Mouse (Mus musculus) layer of hippocampus, postnatal 25 days (tissue): ENCODE measurements at regions not wholly inside any gene's neighbourhood (a gene's known extent, or its start where the extent isn't known, plus 50 kb on each side); places are given as distances from the start of the nearest gene placed in this dataset.
"Not testable (repeated sequence)": the region's sequence is repeated elsewhere in the genome, so short reads cannot be mapped to it uniquely, and the experiment has no call there.

Experiments
- DNase-seq, 2 experiments: peaks; one replicate each; pipeline ENCODE4 v3.0.0; 2022; ENCODE audit warnings: mixed read lengths in 2 of 2, low spot score in 1 of 2; ENCODE audit errors: extremely low spot score in 1 of 2

- no peak for DNase-seq
Observed at GRCm38 (mm10) chr4:131405376-131406017, 432.6 kb downstream of the Ptpru start.

DNA sequence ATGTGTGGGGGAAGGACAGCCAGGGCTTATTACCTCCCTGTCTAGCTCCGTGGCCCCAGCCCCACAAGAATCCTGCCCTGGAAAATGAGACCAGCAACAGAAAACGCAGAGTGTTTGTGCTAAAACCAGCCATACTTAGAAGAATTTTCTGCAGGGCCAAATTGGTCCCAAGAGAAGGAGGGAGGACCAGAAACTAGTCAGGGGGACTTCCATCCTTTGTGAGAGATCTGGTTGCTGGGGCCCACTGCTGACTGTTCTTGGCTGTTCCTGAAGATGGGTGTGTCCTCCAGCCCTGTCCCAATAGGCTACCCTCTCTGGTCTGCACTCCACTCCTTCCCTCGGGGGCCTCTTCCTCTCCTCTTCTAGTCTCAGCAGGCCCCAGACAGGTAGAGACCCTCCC lies 430.6 kb downstream of the Ptpru start:
- no peak for DNase-seq

DNA sequence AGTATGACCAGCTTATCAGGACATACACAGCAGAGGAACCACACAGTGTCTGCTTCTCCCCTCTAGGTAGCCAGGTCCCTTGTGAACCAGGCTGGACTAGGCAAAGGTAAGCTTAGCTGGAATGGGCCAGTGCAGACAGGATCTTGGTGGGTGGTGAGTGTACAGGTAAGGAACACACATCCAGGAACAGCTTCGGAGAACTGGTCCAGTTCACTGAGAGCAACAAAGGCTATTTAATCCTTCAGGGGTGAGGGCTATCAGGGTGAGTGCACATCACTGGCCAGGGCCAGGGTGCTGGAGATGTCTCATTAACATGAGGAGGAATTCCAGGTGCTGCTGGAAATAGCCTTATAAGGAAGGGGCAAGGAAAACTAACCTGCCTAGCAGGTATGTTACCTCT lies 429.4 kb downstream of the Ptpru start:
- no peak for DNase-seq

DNA sequence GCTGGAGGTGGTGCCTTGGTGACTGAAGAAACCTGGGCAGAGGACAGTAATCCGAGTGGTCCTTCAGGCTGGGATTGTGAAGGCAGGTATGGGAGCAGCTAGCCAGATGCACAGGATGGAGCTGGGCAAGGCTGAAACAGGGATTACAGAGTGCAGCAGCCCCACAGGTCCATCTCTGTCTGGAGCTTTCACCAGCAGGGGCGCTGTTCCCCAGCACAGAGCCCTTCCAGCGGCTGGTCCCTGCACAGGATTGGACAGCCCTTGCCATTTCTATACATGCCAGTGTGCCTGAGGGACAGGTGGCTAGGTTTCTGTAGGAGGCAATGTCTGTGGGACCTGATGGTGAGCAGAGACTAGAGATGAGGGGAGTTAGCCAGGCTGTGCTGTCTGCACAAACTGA lies 428.3 kb downstream of the Ptpru start:
- DNase-seq, result peak in 1 of 2 experiments; percentile 69

DNA sequence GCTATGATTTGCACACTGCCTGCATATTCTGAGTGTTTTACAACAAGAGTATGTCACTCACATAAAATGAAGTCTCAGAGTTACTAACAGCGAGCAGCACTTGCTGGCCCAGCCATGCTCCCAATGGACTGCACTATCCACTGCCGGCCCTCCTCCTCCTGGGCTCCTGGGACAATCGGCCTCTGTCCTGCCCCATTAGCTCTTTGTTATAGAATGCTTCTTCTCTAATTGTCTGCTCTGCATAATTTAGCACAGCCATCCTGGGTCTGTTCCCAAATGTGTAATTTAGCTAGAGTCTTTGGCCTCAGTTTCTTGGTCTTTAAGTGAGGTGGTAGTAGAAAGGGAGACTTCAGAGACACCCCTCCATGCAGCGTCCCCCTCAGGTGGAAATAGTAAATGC lies 426.2 kb downstream of the Ptpru start:
- no peak for DNase-seq

DNA sequence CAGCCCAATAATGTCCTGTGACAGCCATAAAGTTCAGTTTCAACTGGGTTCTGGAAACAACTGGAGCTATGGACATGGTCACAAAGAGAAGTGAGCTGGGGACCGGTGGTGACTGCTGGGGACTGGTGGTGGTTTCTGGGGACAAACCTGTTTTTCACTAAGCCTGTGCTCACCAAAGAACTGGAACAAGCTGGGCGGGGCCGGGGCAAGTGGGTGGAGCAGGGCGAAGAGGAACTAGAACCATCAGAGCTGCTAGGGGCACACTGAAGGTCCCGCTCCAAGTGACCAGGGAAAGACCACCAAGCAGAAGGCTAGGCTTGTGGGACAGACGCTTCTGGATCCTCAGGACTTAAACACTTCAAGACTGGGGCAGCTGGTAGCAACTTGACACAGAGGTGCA lies 424.7 kb downstream of the Ptpru start:
- DNase-seq, result no peak

GRCm38 (mm10) chr4:131415453-131415852 lies 422.6 kb downstream of the Ptpru start:
- no peak for DNase-seq

GRCm38 (mm10) chr4:131416209-131416608 lies 421.9 kb downstream of the Ptpru start:
- no peak for DNase-seq

- DNase-seq, result no peak
Observed at GRCm38 (mm10) chr4:131417159-131417748, 420.8 kb downstream of the Ptpru start.

- DNase-seq, result no peak
Observed at GRCm38 (mm10) chr4:131425311-131425710, 412.8 kb downstream of the Ptpru start.

DNA sequence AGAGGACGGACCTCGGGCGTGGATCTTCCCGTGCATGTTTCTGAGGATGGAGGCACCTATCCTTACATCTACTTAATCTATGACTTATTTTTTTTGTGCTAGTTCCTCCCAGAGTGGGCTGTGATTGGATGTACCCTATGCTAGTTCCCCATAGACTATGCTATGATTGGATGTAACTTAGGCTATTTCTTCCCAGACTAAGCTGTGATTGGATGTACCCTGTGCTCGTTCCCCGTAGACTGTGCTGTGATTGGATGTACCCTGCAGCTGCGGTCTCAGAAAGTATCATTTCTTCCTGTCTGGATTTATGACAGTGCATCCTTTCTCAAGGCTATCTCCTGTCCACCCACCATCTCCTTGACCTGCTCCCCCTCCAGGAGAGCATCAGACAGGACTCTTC lies 410.2 kb downstream of the Ptpru start:
- no peak for DNase-seq

DNA sequence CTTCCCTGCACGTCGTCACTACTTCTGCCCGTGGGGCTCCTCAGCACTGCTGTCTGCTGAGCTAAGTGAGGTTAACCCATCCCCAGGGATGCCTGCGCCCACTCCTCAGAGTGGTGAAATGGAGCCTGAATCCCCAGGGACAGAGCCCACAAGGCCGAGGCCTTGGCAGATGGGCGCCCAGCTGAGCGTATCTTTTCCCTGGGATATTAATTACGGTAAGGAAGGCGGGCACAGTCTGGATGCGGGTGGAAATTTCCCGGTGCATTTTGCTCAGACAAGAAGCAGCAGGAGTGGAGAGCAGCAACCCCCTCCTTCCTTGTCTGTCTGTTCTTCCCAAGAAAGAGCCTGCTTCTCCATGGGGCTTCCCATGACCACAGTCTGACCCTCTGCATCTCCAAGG lies 408.7 kb downstream of the Ptpru start:
- DNase-seq, result peak in 1 of 2 experiments; percentile 42

DNA sequence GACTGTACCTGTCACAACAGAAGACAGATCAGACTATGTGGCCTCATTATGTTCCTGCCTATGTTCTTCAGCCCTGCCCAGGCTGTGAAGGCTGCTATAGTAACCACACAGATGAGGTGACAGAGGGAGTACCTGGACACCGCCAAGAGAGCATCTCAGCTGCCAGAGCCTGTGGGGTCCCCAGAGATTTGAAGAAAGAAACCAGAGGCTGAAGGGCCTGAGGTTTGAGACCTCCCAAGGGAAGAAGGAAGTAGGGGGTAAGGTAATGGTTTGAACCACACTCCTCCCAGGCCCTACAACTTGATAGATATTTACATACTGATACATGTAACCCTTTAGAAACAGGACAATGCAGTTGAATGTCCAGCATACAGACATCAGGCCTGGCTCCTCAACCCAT lies 407.7 kb downstream of the Ptpru start:
- DNase-seq, result no peak

DNA sequence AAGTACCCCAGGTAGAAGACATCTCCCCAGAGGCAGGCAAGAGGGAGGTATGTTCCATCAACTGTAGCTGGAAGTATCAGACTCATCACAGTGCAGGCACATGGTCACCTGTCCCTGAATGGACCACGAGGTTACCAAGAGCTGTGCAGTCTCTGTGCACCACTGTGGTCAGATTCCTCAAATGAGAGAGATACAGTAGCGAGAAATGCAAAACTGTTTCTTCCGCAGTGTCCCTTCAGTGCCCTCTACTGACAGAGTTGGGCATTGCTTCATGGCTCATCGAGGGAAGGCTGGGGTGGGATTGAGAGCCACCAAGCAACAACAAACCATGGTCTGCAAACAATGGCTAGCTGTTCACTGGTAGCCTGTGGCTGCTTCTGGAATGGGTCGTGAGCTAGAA lies 406.9 kb downstream of the Ptpru start:
- DNase-seq, result peak; percentile 80 to 90

DNA sequence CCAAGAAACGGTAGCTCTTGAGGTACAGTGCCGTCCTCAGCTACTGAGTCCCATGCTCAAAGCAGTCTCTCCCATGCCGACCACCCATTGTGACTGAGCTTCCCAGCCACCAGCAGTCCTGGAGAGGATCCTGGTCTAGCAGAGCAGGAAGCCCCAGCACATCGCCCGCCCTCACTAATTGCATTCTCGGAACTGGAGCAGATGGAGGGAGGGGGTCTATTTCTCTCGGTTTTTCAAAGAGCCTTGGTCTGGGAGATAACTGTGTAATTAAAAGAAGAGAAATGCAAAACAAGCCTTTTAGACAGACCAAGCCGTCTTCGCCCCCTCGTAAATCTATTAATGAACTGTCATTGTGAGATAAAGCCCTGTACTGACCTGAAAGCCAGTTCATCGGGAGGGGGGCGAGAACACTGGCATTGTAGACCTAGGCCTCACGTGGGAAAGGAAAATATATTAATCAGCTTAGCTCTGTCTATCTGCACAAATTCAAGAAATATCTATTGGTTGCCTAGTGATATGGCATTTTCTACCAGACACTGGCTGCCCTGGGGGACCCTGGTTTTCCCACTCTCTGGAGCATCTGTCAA lies 405.4 kb downstream of the Ptpru start:
- DNase-seq, result no peak

DNA sequence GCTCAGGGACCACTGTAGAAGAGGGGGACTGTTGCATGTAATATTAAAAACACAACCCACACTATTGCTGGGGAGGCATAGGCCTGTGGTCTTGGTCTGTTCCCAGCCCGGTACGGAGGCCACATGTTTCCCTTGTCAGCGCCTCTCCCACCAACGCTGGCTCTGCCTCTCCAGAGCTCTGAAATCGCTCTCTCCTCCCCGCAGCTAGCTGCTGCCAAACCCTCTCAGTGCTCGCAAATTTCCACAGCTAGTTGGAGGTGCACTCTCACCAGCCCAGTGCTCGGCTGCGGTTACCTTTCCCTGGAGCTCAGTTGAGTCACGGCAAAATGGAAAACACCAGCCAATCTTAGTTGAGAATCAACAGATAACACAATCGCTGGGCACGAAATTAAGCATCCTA lies 402.9 kb downstream of the Ptpru start:
- DNase-seq, result no peak

- no peak for DNase-seq
Observed at GRCm38 (mm10) chr4:131438403-131438802, 399.7 kb downstream of the Ptpru start.

GRCm38 (mm10) chr4:131438883-131439282 lies 399.2 kb downstream of the Ptpru start:
- no peak for DNase-seq

- no peak for DNase-seq
Observed at GRCm38 (mm10) chr4:131440845-131441244, 397.2 kb downstream of the Ptpru start.

- DNase-seq, result no peak
Observed at GRCm38 (mm10) chr4:131443518-131443917, 394.6 kb downstream of the Ptpru start.

- DNase-seq, result not testable (repeated sequence)
Observed at GRCm38 (mm10) chr4:131450296-131450695, 387.8 kb downstream of the Ptpru start.

DNA sequence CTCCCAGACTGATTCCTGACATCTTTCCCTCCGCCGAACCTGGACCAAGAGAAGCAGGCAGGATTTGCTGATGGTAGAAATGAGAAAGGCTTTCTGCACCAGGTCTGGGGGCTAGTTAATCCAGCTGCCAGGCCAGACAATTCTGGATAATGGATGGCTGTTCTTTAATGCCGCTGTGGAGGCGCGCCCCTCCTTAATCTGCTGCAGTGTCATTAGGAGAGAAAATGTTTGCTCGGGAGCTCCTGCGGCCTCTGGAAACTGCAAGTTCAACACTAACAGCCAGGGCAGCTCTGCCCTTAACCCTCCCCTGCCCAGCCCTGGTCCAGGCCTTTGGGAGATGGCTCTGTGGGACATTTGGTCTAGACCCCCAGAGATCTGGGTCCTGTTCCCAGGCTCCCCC lies 380.5 kb downstream of the Ptpru start:
- DNase-seq, result no peak
